Mouse (Mus musculus) CH12.LX (cell line): ENCODE data around the gene Usp5. TPM values are rescaled to one million over a fixed set of nuclear protein-coding genes. Genes with fewer than 3 reads are reported as not detected.
A peak's percentile ranks its signal among the peaks of the same experiment; 100 is the strongest.

ENCODE experiments used
- DNase-seq: peaks from one replicate; pipeline ENCODE4 v3.0.0-alpha.2; 2013; ENCODE audit errors: extremely low read depth
- H3K27ac ChIP-seq: 2 replicates; pipeline ENCODE4 v1.5.1; 2012; ENCODE audit warnings: low read depth, mild to moderate bottlenecking, control low read depth, moderate library complexity; ENCODE audit not compliant: insufficient read depth
- H3K27me3 ChIP-seq: replicated peaks from 2 replicates; pipeline ENCODE3; 2012; ENCODE audit warnings: inconsistent platforms
- H3K36me3 ChIP-seq, 2 experiments: replicated peaks in 1 of 2; 2 replicates each; pipeline versions ENCODE3 to v1.6.1; 2012; ENCODE audit warnings: inconsistent platforms in 1 of 2, low read length in 1 of 2, mild to moderate bottlenecking in 1 of 2, mixed read lengths in 1 of 2, moderate library complexity in 1 of 2; ENCODE audit not compliant: control insufficient read depth in 1 of 2, insufficient read depth in 1 of 2
- H3K4me1 ChIP-seq, 2 experiments: 2 replicates each; pipeline ENCODE4 v1.6.1; 2012; ENCODE audit warnings: inconsistent platforms in 1 of 2, moderate library complexity in 1 of 2; ENCODE audit not compliant: insufficient read depth in 2 of 2, control insufficient read depth in 1 of 2
- H3K4me2 ChIP-seq: 2 replicates; pipeline ENCODE4 v1.6.1; 2012; ENCODE audit warnings: low read depth, mild to moderate bottlenecking, control low read depth; ENCODE audit not compliant: poor library complexity, insufficient read depth, severe bottlenecking
- H3K4me3 ChIP-seq, 3 experiments: fragments of 150-350 bp in 1 of 3; sonication (generic) in 1 of 3; replicated peaks in 1 of 3; 2 replicates each; pipeline versions ENCODE3 to v1.5.1; 2011 to 2012; ENCODE audit warnings: low read depth in 2 of 3, low read length in 2 of 3, mild to moderate bottlenecking in 2 of 3, moderate library complexity in 2 of 3, control low read depth in 1 of 3, improper control_type of control experiment in 1 of 3, inconsistent platforms in 1 of 3, mixed read lengths in 1 of 3; ENCODE audit not compliant: poor library complexity in 1 of 3
- H3K79me2 ChIP-seq: replicated peaks from 2 replicates; pipeline ENCODE4 v1.6.1; 2012; ENCODE audit warnings: mild to moderate bottlenecking, moderate library complexity; ENCODE audit not compliant: control insufficient read depth, poor library complexity, insufficient read depth, severe bottlenecking; ENCODE audit errors: extremely low read depth
- H3K9ac ChIP-seq: 2 replicates; pipeline ENCODE4 v1.6.1; 2012; ENCODE audit warnings: low read depth, mild to moderate bottlenecking, control low read depth, moderate library complexity; ENCODE audit not compliant: insufficient read depth
- H3K9me3 ChIP-seq: replicated peaks from 2 replicates; pipeline ENCODE3; 2012; ENCODE audit warnings: low read length, inconsistent platforms, mixed read lengths
- CHD2 ChIP-seq: IDR thresholded peaks from 2 replicates; pipeline ENCODE4 v1.6.1; 2011; ENCODE audit warnings: low read length, improper control_type of control experiment
- CTCF ChIP-seq, 2 experiments: IDR thresholded peaks in 1 of 2; conservative IDR thresholded peaks in 1 of 2; 2 replicates each; pipeline ENCODE4 v1.5.1; 2011 to 2012; ENCODE audit warnings: low read depth in 2 of 2, low read length in 2 of 2, improper control_type of control experiment in 1 of 2, inconsistent platforms in 1 of 2, mild to moderate bottlenecking in 1 of 2, moderate library complexity in 1 of 2
- ELF1 ChIP-seq: IDR thresholded peaks from 2 replicates; pipeline ENCODE4 v1.6.1; 2014; ENCODE audit warnings: low read depth, mild to moderate bottlenecking, inconsistent platforms, low read length, improper control_type of control experiment
- EP300 ChIP-seq: IDR thresholded peaks from 2 replicates; pipeline ENCODE4 v1.6.1; 2011; ENCODE audit warnings: low read length, improper control_type of control experiment
- MAZ ChIP-seq: IDR thresholded peaks from 2 replicates; pipeline ENCODE4 v1.6.1; 2012; ENCODE audit warnings: low read depth, mild to moderate bottlenecking, inconsistent platforms, low read length, improper control_type of control experiment, moderate library complexity
- NELFE ChIP-seq: IDR thresholded peaks from 2 replicates; pipeline ENCODE4 v1.6.1; 2011; ENCODE audit warnings: low read depth, low read length, improper control_type of control experiment
- SIN3A ChIP-seq: IDR thresholded peaks from 2 replicates; pipeline ENCODE4 v1.6.1; 2012; ENCODE audit warnings: low read length, improper control_type of control experiment, inconsistent platforms
- SMC3 ChIP-seq: IDR thresholded peaks from 2 replicates; pipeline ENCODE4 v1.6.1; 2011; ENCODE audit warnings: low read depth, low read length, improper control_type of control experiment
- TBP ChIP-seq: conservative IDR thresholded peaks from 2 replicates; pipeline ENCODE4 v1.6.1; 2011; ENCODE audit warnings: low read depth, low read length, improper control_type of control experiment
- UBTF ChIP-seq: IDR thresholded peaks from 2 replicates; pipeline ENCODE4 v1.6.1; 2012; ENCODE audit warnings: low read depth, mild to moderate bottlenecking, inconsistent platforms, low read length, improper control_type of control experiment, moderate library complexity
- dilution Hi-C: fragments of 300-500 bp; cut with MboI; formaldehyde crosslinking; loops from 2 replicates; pipeline ENCODE4 v1.14.3; 2020; ENCODE audit warnings: low sequenced_read_pairs; ENCODE audit not compliant: extremely low pct_unique_long_range_greater_than_20kb, extremely low pct_ligation_motif_present
- in situ Hi-C: fragments of 300-500 bp; cut with MboI; formaldehyde crosslinking; loops from 3 replicates; pipeline ENCODE4 v1.14.3; 2019; ENCODE audit warnings: low sequenced_read_pairs, low pct_ligation_motif_present, low pct_unique_long_range_greater_than_20kb, mixed read lengths
- polyA plus RNA-seq: library from polyadenylated mRNA; unstranded; fragments of >175 nt; gene quantifications from 2 replicates; pipeline ENCODE4 v1.2.1, GENCODE M21; 2012; ENCODE audit warnings: low read depth; ENCODE audit not compliant: insufficient read length
- total RNA-seq, 2 experiments: library from RNA; depleted of rRNA; stranded (reverse); fragments of 300-350 nt in 1 of 2; fragments of >200 nt in 1 of 2; gene quantifications; 2 replicates each; pipeline ENCODE4 v1.2.3; 2012 to 2014

Gene Usp5
- total and polyA plus RNA-seq, 3 experiments, result 79.8 to 107 (median 103) TPM

DNA sequence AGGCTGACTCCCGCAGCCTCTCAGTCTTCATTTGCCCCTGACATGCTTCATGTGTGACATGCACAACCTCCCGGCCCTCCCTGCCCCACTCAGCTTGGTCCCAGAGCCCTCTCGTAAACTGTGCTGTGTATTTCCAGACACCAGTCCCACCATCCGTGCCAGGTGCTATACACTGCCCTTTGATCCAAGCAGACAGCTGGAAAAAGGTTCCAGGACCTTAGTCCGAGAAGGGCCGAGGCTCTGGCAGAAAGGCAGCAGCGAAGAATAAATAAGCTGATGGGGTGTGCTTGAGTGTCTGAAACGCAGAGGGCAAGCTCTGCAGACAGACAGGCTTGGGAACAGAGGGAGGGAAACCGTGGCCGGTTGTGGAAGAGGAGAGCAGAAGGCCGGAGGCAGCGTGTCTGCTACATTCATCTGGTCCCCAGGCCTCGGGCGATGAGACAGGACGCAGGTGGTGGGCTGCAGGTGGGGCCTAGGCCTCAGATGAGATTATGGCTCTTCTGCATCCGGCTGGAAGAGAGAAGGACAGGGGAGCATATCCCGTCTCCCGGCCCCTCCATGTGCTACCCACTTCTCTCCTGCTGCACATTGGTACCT lies 36.6 kb upstream of the Usp5 start (continued):
- TF ChIP-seq EP300 (no peak), NELFE (no peak), SIN3A (no peak)

DNA sequence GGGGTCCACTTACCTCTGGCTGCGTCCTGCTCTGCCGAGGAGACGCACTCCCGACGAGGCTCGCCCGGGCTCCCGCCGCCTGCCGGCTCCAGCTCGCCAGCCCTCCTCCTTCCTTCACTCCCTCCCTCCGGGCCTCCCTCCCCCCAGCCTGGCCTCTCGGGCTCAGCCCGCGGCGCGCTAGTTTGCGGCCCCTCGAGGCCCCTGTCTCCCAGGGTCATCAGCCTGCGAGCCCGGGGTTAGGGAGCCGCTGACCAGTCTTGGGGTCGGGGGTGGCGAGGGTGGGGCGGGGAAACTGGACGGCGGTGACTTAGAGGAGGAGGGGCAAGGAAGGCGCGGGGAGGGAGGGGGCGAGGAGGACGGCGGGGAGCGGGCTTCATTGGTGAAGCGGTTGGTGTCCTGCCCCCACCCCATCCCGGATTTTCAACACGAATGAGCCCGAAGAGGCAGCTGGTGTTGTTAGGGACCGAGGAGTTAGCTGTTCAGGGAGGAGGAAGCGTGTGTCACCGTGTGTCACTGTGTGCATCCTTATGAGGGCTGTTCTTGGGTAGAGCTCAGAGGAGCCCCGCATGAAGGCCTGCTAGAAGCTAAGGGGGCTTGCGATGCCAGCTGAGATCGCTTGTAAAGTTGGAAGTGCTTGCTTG lies 34.5 kb upstream of the Usp5 start, which contains the start of gene Gpr162:
Gene Gpr162 (minus strand): TSS at position 326 of the 641 bp plus-strand sequence.
- peaks cover 26% of the 10 kb centered on the region for H3K27me3 ChIP-seq
- dilution Hi-C loops, result no loop called here

DNA sequence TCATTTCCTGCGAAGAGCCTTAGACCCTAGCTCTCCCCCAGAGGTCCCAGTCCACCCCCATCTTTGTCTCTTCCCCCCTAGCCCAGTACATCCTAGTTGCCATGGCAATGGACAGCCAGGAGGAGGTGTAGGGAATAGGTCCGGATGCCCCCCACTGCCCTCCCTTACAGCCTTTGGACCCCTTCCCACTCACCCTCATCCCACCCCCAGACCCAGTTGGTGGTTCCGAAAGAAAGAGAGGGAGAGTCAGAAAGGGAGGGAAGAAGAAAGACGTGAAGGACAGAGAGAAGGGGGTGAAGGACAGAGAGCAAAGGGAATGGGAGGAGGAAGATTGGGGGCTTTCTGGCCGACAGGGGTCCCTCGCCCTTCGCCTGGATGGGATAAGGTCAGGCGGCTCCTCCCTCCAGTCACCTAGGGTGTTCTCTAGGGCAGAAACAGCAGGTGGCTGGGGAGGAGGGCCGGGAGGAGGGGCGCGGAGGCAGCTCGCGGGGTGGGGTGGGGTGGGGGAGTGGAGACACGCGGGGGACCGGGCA lies 33.9 kb upstream of the Usp5 start:
- Histone ChIP-seq H3K4me3 (peak overlapping the region; percentile 50 to 65 (median 54)), H3K27ac (no peak overlapping the region)
- in situ Hi-C loops, result loop anchor here (25.0 kb wide), 1 partner anchor 174 kb away; the partner anchor contains the start of genes Acrbp and Ing4

More for the DNA sequence above, 34.5 kb upstream of the Usp5 start, which contains the start of gene Gpr162:
- TF ChIP-seq ELF1 (no peak), UBTF (peak; percentile 82; the same call in 1 of the 2 replicates), MAZ (peak; percentile 87), CHD2 (peak; percentile 18; the same call in 1 of the 2 replicates)
- no peak within 1 kb of the TSS for H3K27ac ChIP-seq
- H3K4me3 ChIP-seq, result peak within 1 kb of the TSS; percentile 50 to 65 (median 54)
- H3K79me2 ChIP-seq, result no peaks in the 10 kb centered on the region
- H3K36me3 ChIP-seq, result no peaks in the 10 kb centered on the region
- no peak for DNase-seq
- peaks cover 27 to 34% of the 10 kb centered on the region in 2 experiments for H3K4me1 ChIP-seq
- peak within 1 kb of the TSS; percentile 42 for H3K4me2 ChIP-seq
- H3K9ac ChIP-seq, result peak within 1 kb of the TSS; percentile 68
- H3K9me3 ChIP-seq, result no peaks in the 10 kb centered on the region
- in situ Hi-C loops, result loop anchor here (25.0 kb wide), 1 partner anchor 174 kb away; the partner anchor contains the start of genes Acrbp and Ing4

More for the DNA sequence above, 33.9 kb upstream of the Usp5 start:
- Histone ChIP-seq H3K4me2 (peak overlapping the region; percentile 42), H3K36me3 (no peaks in the 10 kb centered on the region), H3K79me2 (no peaks in the 10 kb centered on the region), H3K4me1 (peaks cover 27 to 34% of the 10 kb centered on the region in 2 experiments), H3K9ac (peak overlapping the region; percentile 68), H3K9me3 (no peaks in the 10 kb centered on the region), H3K27me3 (peaks cover 26% of the 10 kb centered on the region)
- peak in 1 of 2 experiments; percentile 38; a peak in 2 of 4 replicates for TF ChIP-seq CTCF (conservative IDR thresholded peaks at IDR 0.05 in 1 of 2, IDR thresholded peaks at IDR 0.05 in 1 of 2; ENCODE audit: low read depth in 2 of 2, low read length in 2 of 2)
- TF ChIP-seq TBP, result no peak
- peak; percentile 22; the same call in 1 of the 2 replicates for TF ChIP-seq SMC3
- dilution Hi-C loops, result no loop called here
- DNase-seq, result no peak
